Mouse (Mus musculus): ENCODE results near the gene Pcare.
"Not testable (repeated sequence)": the region's sequence is repeated elsewhere in the genome, so short reads cannot be mapped to it uniquely, and the experiment has no call there.

Pcare gene

DNA sequence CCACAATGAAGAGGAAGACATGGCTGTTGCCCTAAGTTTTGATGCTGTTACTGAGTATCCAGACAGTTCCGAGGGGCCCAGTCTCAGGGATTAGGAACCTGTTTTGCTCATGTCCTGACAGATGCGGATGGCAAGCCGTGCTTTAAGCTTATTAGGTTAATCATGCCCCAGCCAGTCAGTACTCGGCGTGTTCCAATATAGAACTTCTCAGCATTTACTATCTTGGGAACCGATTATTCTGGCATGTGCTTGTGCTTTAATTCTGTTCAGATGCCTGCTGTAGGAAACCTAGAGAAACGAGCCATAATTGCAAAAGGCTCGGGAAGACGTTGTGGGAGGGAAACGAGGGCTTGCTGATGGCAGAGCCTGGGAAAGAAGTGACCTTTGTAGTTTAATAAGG lies at the start of gene Pcare:
Gene Pcare, minus strand, starts transcription at position 64 of the 400 bp plus-strand sequence.
- peak in 1 of 2 experiments; percentile 27 for DNase-seq (ENCODE audit: low spot score in 2 of 2)

- DNase-seq (ENCODE audit: low spot score in 2 of 2), result no peak
These were observed 43.0 kb upstream of the Pcare start for GRCm38 (mm10) chr17:71795521-71796205.

DNA sequence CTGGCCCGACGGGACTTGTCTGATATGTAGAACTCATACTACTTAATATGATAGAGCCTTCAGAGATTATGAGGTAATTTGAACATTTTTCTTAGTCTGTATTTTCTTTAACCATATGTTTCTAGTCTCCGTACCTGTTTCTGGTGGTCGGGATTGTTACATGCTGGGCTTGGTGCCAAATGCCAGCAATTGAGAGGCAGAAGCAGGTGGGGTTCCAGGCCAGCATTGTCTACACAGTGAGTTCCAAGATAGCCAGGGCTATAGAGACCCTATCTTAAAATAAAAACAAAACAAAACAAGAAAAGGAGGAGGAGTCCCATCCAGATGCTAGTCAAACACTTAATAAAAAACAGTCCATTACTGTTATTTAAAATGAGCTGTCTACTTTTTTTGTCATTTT lies 38.9 kb upstream of the Pcare start:
- no peak for DNase-seq (ENCODE audit: low spot score in 2 of 2)

GRCm38 (mm10) chr17:71791109-71791508 lies 38.4 kb upstream of the Pcare start:
- DNase-seq (ENCODE audit: low spot score in 2 of 2), result no peak

GRCm38 (mm10) chr17:71786456-71786855 lies 33.8 kb upstream of the Pcare start:
- DNase-seq (ENCODE audit: low spot score in 2 of 2), result no peak

DNA sequence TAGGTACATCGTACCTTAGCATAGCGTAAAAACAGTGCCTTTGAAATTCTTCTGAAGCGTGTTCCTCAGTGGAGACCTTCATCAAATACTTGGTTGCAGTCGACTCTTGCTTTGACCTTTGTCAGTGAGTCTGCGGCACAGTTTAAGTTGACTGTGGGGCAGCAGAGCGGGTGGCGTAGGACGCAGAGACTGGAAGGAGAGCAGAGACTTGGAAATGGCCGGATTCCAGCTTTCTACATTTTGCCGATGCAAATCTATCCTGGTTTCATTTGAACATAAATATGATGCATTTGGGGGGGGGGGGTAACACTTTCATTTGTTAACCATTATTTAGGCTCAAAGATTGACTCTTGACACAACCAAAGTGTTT lies 30.7 kb upstream of the Pcare start:
- peak in 1 of 2 experiments; percentile 19 for DNase-seq (ENCODE audit: low spot score in 2 of 2)

DNA sequence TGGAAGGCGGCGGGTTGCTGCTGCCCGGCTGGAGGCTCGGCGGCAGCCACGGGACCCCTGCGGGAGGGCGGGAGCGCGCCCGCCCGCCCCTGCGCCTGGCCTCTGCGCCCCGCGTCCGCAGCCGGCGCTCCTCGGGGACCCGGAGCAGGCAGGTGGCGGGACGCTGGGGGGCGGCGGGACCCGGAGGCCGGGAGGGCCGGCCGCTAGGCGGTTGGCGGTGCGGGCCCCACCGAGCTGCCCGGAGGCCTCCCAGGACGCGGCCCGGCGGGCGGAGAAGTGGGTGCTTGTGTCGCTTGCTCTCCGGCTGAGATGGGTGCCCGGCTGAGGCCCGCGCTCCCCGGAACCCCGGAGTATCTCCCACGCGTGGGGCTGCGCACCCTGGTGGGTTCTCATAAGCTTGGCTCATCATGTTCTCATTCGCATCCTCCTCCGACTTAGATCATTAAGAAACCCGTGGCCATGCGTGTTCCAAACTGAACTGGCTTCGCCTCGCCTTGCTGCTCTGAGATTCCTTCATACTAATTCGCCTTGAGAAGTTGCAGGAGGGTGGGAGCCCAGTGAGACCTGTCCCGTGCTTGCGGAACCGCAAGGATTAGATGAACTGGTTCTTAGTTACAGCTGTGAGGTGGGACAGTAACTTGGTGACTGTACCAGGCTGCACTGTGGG lies 30.1 kb upstream of the Pcare start:
- DNase-seq (ENCODE audit: low spot score in 2 of 2), result peak; percentile 63 to 67

- peak in 1 of 2 experiments; percentile 19 for DNase-seq (ENCODE audit: low spot score in 2 of 2)
These were observed 29.6 kb upstream of the Pcare start for GRCm38 (mm10) chr17:71782242-71782698.

GRCm38 (mm10) chr17:71780945-71781344 lies 28.3 kb upstream of the Pcare start:
- peak; percentile 84 to 87 for DNase-seq (ENCODE audit: low spot score in 2 of 2)

DNA sequence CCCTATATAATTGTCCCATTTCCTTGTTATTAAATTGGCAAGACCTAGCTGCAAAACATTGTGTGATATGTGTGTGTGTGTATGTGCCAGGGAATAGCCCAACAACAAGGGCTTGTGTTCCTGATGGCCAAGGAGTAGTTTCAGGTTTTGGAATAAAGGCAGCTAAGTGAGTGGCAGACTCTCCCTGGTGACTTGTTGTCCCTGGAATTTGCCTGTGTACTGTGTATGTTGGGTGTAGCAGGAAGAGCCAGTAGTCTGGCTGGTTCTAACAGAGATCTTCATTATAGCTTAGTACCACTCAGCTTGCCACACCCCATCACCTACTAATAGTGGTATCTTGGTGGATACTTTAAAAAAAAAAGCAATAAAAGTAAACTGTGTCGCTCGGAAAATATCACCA lies 27.8 kb upstream of the Pcare start:
- no peak for DNase-seq (ENCODE audit: low spot score in 2 of 2)

DNA sequence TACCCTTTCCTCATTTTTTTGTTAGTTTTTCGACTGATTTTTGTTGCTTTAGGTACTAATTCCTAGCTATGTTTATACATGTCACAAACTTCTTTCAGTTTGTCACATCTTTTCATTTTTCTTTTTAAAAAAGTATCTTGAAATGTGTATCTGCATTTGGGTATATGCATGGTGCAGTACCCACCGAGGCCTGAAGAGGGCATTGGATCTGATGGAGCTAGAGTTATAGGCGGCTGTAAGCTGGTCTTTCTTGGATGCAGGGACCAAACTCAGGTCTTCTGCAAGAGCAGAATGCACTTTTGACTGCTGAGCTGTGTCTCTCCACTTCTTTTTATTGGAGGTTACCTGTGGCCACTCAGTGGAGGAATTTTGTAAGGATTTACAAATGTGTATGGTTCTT lies 26.0 kb upstream of the Pcare start:
- DNase-seq (ENCODE audit: low spot score in 2 of 2), result no peak

GRCm38 (mm10) chr17:71775279-71775678 lies 22.6 kb upstream of the Pcare start:
- no peak for DNase-seq (ENCODE audit: low spot score in 2 of 2)

- no peak for DNase-seq (ENCODE audit: low spot score in 2 of 2)
These were observed 21.5 kb upstream of the Pcare start for GRCm38 (mm10) chr17:71774173-71774572.

DNA sequence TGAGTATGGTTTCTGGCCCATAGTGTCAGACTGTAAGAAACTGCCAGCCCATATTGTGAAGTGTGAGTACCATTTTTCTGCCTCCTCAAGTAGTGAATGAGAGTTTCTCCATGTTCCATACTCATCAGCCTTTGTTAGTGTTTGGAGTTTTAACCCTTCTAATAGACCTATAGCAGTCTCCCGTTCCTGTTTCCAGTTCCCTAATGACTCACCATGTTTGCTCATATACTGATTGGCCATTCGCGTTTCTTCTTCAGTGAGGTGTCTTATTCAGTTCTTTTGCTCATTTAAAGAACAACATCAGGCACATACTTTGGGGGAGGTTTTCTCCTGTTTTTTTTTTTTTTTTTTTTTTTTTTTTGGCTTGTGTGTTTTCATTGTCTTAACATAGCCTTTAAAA lies 18.0 kb upstream of the Pcare start:
- no peak for DNase-seq (ENCODE audit: low spot score in 2 of 2)

- DNase-seq (ENCODE audit: low spot score in 2 of 2), result no peak
These were observed 16.9 kb upstream of the Pcare start for GRCm38 (mm10) chr17:71769564-71769963.

GRCm38 (mm10) chr17:71768173-71768572 lies 15.5 kb upstream of the Pcare start, which contains the start of gene Clip4:
Gene Clip4, plus strand, starts transcription at chr17:71768473.
- not testable (repeated sequence) for DNase-seq (ENCODE audit: low spot score in 2 of 2)

GRCm38 (mm10) chr17:71760536-71760935 lies 7.8 kb upstream of the Pcare start:
- DNase-seq (ENCODE audit: low spot score in 2 of 2), result no peak

GRCm38 (mm10) chr17:71749616-71750168 lies 3.0 kb downstream of the Pcare start:
- no peak for DNase-seq (ENCODE audit: low spot score in 2 of 2)

- DNase-seq (ENCODE audit: low spot score in 2 of 2), result no peak
These were observed 5.1 kb downstream of the Pcare start for GRCm38 (mm10) chr17:71747561-71747960.

DNA sequence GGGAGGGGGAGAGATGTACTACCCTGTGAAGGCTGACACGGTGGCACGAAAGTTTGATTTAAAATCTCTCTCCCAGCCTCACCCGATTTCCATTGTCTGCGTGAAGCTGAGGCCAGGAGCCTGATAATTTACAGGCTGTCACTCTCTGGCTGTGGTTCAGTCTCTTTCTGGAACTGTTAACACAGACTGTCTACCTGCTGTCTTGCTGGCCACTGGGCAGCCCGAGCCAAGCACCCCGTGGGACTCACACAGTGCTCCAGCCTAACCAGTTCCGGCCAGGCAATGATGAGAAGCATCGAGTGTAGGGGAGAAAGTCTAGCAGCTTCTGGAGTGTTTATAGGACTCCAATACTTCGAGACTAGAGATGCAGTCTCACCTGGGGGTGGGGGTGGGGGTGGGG lies 6.6 kb downstream of the Pcare start:
- DNase-seq (ENCODE audit: low spot score in 2 of 2), result no peak

DNA sequence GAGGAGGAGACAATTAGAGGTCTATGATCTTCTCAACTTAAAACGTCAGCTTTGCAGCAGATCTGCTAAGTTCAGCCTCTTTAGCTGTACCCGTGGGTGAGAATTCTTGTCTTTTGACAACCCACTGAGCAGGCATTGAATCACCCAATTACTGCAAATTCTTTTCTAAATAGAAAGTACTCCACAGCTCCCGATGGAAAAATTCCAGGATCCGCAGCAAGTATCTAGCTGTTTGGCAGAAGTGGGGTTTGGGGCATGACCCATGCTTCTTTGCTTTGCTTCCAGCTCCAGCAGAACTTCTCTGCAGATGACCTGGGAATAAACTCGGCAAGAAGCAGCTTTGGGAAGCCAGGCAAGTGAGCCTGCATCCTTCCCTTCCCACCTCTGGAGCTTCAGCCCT lies 9.8 kb downstream of the Pcare start:
- peak; percentile 61 to 64 for DNase-seq (ENCODE audit: low spot score in 2 of 2)

DNA sequence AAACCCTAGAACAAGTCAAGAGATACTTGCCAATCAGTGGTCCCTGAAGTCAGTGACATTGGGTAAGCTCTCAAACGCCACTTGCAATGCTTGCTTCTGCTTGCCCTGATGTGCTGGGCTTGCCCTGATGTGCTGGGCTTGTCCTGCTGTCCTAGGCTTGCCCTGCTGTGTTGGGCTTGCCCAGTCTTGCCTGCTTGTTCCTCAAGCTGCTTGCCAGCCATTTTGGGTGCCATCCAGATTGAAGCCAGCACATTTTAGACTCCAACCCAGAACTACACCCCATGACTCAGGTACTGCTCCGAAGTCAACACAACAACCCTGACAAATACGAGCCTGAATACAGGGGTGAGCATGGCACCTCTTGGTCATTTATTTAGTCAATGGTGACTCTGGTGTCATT lies 10.5 kb downstream of the Pcare start:
- DNase-seq (ENCODE audit: low spot score in 2 of 2), result no peak

DNA sequence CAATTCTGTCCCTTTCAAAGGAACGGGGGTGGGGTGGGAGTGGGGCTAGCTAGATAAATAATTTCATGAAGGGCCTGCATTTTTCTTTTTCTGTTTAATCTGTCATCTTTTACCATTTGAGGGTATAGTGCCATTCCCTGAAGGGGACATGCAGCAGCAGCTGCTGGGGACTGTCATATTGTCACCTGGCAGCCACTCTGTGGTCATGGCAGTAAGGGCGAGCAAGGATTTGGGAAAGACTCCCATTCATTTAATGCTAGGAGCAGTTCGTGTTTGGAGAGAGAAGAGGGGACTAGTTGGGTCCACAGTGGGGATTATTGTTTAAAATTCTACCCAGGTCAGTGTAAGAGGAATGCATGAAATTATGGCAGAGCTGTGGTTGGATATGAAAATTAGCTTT lies 16.3 kb downstream of the Pcare start:
- DNase-seq (ENCODE audit: low spot score in 2 of 2), result no peak
